Mouse (Mus musculus): ENCODE measurements around the gene Gbx1. TPM values are rescaled to one million over a fixed set of nuclear protein-coding genes. Genes with fewer than 3 reads are reported as not detected.

Gene Gbx1
- polyA plus RNA-seq, 1 experiment from 2014 or later, result 0.05 TPM

- no peak overlapping the region for H3K27ac ChIP-seq
- peaks cover 39% of the 10 kb centered on the region for H3K4me1 ChIP-seq (replicated peaks)
- peak overlapping the region; percentile 52 for H3K4me3 ChIP-seq (replicated peaks)
- whole genome bisulfite sequencing, result 73% methylated on average over 6 of the region's 6 CpGs
- H3K36me3 ChIP-seq, result peaks cover 56% of the 10 kb centered on the region
- peaks cover 32% of the 10 kb centered on the region for H3K27me3 ChIP-seq
- H3K4me2 ChIP-seq, result peak overlapping the region; percentile 89
- H3K9ac ChIP-seq (replicated peaks), result no peak overlapping the region
- H3K9me3 ChIP-seq, result no peaks in the 10 kb centered on the region
- ATAC-seq (ENCODE audit: insufficient number of reproducible peaks, insufficient read depth, low FRiP score, low TSS enrichment, low read depth), result no peak
Observed at GRCm38 (mm10) chr5:24475476-24476241, 51.3 kb downstream of the Gbx1 start.

- peak overlapping the region; percentile 73; the same call in 1 of the 2 replicates for H3K27ac ChIP-seq
- WGBS, result 2% methylated on average over 58 of the region's 67 CpGs
- H3K36me3 ChIP-seq, result peaks cover 47% of the 10 kb centered on the region
Observed at GRCm38 (mm10) chr5:24474723-24475261, 52.2 kb downstream of the Gbx1 start.

GRCm38 (mm10) chr5:24474025-24474722, 52.8 kb downstream of the Gbx1 start:
- H3K4me2 ChIP-seq, result peak overlapping the region; percentile 89
- peak overlapping the region; percentile 52 for H3K4me3 ChIP-seq (replicated peaks)
- H3K27me3 ChIP-seq, result peaks cover 32% of the 10 kb centered on the region
- H3K27ac ChIP-seq, result peak overlapping the region; percentile 73
- under 1% methylated on average over 76 of the region's 77 CpGs for WGBS
- H3K9me3 ChIP-seq, result no peaks in the 10 kb centered on the region
- peaks cover 39% of the 10 kb centered on the region for H3K4me1 ChIP-seq (replicated peaks)
- ATAC-seq (ENCODE audit: insufficient number of reproducible peaks, insufficient read depth, low FRiP score, low TSS enrichment, low read depth), result no peak
- peaks cover 41% of the 10 kb centered on the region for H3K36me3 ChIP-seq
- H3K9ac ChIP-seq (replicated peaks), result peak overlapping the region; percentile 73

More at GRCm38 (mm10) chr5:24474723-24475261, 52.2 kb downstream of the Gbx1 start:
- Histone ChIP-seq H3K4me1 (replicated peaks) (peaks cover 39% of the 10 kb centered on the region), H3K4me2 (peak overlapping the region; percentile 89), H3K9me3 (no peaks in the 10 kb centered on the region), H3K27me3 (peaks cover 32% of the 10 kb centered on the region), H3K4me3 (replicated peaks) (peak overlapping the region; percentile 52), H3K9ac (replicated peaks) (peak overlapping the region; percentile 73)
- no peak for ATAC-seq (ENCODE audit: insufficient number of reproducible peaks, insufficient read depth, low FRiP score, low TSS enrichment, low read depth)

GRCm38 (mm10) chr5:24472884-24473619, 54.0 kb downstream of the Gbx1 start:
- peak overlapping the region; percentile 89 for H3K4me2 ChIP-seq
- no peaks in the 10 kb centered on the region for H3K9me3 ChIP-seq
- ATAC-seq (ENCODE audit: insufficient number of reproducible peaks, insufficient read depth, low FRiP score, low TSS enrichment, low read depth), result 0 out of 2 replicates have a peak, but pooled peaks have one; percentile 5
- 0 out of 2 replicates have a peak overlapping the region, but pooled peaks have one; percentile 18 for H3K9ac ChIP-seq (replicated peaks)
- H3K27ac ChIP-seq, result peak overlapping the region; percentile 51
- peaks cover 39% of the 10 kb centered on the region for H3K4me1 ChIP-seq (replicated peaks)
- H3K4me3 ChIP-seq (replicated peaks), result 0 out of 2 replicates have a peak overlapping the region, but pooled peaks have one; percentile 11
- H3K36me3 ChIP-seq, result peaks cover 30% of the 10 kb centered on the region
- H3K27me3 ChIP-seq, result peaks cover 32% of the 10 kb centered on the region
- WGBS, result 10% methylated on average over 7 of the region's 7 CpGs

GRCm38 (mm10) chr5:24470600-24470999, 56.4 kb downstream of the Gbx1 start:
- peaks cover 31% of the 10 kb centered on the region for H3K27me3 ChIP-seq
- H3K9me3 ChIP-seq, result no peaks in the 10 kb centered on the region
- no peak for ATAC-seq (ENCODE audit: insufficient number of reproducible peaks, insufficient read depth, low FRiP score, low TSS enrichment, low read depth)
- WGBS, result 15% methylated on average over 5 of the region's 5 CpGs
- no peak overlapping the region for H3K9ac ChIP-seq (replicated peaks)
- H3K4me2 ChIP-seq, result no peak overlapping the region
- H3K4me3 ChIP-seq (replicated peaks), result no peak overlapping the region
- H3K4me1 ChIP-seq (replicated peaks), result peaks cover 47% of the 10 kb centered on the region
- peaks cover 9% of the 10 kb centered on the region; the same call in 1 of the 2 replicates for H3K36me3 ChIP-seq
- H3K27ac ChIP-seq, result no peak overlapping the region

GRCm38 (mm10) chr5:24466762-24467161, 60.2 kb downstream of the Gbx1 start:
- WGBS, result 75% methylated on average over 12 of the region's 12 CpGs
- Histone ChIP-seq H3K9me3 (no peaks in the 10 kb centered on the region), H3K9ac (replicated peaks) (no peak overlapping the region), H3K36me3 (peaks cover 8% of the 10 kb centered on the region), H3K4me2 (no peak overlapping the region), H3K4me3 (replicated peaks) (no peak overlapping the region), H3K27me3 (no peaks in the 10 kb centered on the region), H3K27ac (no peak overlapping the region), H3K4me1 (replicated peaks) (peaks cover 9% of the 10 kb centered on the region; the same call in 1 of the 2 replicates)
- no peak for ATAC-seq (ENCODE audit: insufficient number of reproducible peaks, insufficient read depth, low FRiP score, low TSS enrichment, low read depth)

- ATAC-seq (ENCODE audit: insufficient number of reproducible peaks, insufficient read depth, low FRiP score, low TSS enrichment, low read depth), result no peak
- Histone ChIP-seq H3K36me3 (peaks cover 45% of the 10 kb centered on the region), H3K4me2 (peak overlapping the region; percentile 99; the same call in 1 of the 2 replicates), H3K4me1 (replicated peaks) (peaks cover 45% of the 10 kb centered on the region), H3K27me3 (no peaks in the 10 kb centered on the region), H3K4me3 (replicated peaks) (no peak overlapping the region), H3K27ac (peak overlapping the region; percentile 42), H3K9me3 (no peaks in the 10 kb centered on the region), H3K9ac (replicated peaks) (peak overlapping the region; percentile 14)
- 78% methylated on average over 7 of the region's 7 CpGs for WGBS
Observed at GRCm38 (mm10) chr5:24455613-24456012, 71.4 kb downstream of the Gbx1 start.

- peak overlapping the region; percentile 42; the same call in 1 of the 2 replicates for H3K27ac ChIP-seq
- ATAC-seq (ENCODE audit: insufficient number of reproducible peaks, insufficient read depth, low FRiP score, low TSS enrichment, low read depth), result no peak
- H3K36me3 ChIP-seq, result peaks cover 41% of the 10 kb centered on the region
- H3K4me3 ChIP-seq (replicated peaks), result no peak overlapping the region
- peak overlapping the region; percentile 99 for H3K4me2 ChIP-seq
- peak overlapping the region; percentile 14; the same call in 1 of the 2 replicates for H3K9ac ChIP-seq (replicated peaks)
- H3K9me3 ChIP-seq, result no peaks in the 10 kb centered on the region
- H3K4me1 ChIP-seq (replicated peaks), result peaks cover 45% of the 10 kb centered on the region
- no peaks in the 10 kb centered on the region for H3K27me3 ChIP-seq
- 73% methylated on average over 3 of the region's 3 CpGs for WGBS
Observed at GRCm38 (mm10) chr5:24455076-24455475, 71.9 kb downstream of the Gbx1 start.

GRCm38 (mm10) chr5:24453985-24454303, 73.1 kb downstream of the Gbx1 start:
- H3K9ac ChIP-seq (replicated peaks), result peak overlapping the region; percentile 97; the same call in 1 of the 2 replicates
- ATAC-seq (ENCODE audit: insufficient number of reproducible peaks, insufficient read depth, low FRiP score, low TSS enrichment, low read depth), result no peak

GRCm38 (mm10) chr5:24453283-24453984, 73.6 kb downstream of the Gbx1 start:
- no peak; the same call in 1 of the 2 replicates for ATAC-seq (ENCODE audit: insufficient number of reproducible peaks, insufficient read depth, low FRiP score, low TSS enrichment, low read depth)
- Histone ChIP-seq H3K4me1 (replicated peaks) (peaks cover 45% of the 10 kb centered on the region), H3K9ac (replicated peaks) (peak overlapping the region; percentile 97), H3K36me3 (peaks cover 30% of the 10 kb centered on the region; the same call in 1 of the 2 replicates), H3K4me3 (replicated peaks) (peak overlapping the region; percentile 94), H3K27me3 (no peaks in the 10 kb centered on the region), H3K27ac (peak overlapping the region; percentile 93; the same call in 1 of the 2 replicates), H3K4me2 (peak overlapping the region; percentile 99), H3K9me3 (no peaks in the 10 kb centered on the region)
- WGBS, result 8% methylated on average over 5 of the region's 5 CpGs

More at GRCm38 (mm10) chr5:24453985-24454303, 73.1 kb downstream of the Gbx1 start:
- H3K4me2 ChIP-seq, result peak overlapping the region; percentile 99
- H3K9me3 ChIP-seq, result no peaks in the 10 kb centered on the region
- H3K27ac ChIP-seq, result no peak overlapping the region
- no peaks in the 10 kb centered on the region for H3K27me3 ChIP-seq
- H3K36me3 ChIP-seq, result peaks cover 35% of the 10 kb centered on the region; the same call in 1 of the 2 replicates
- peak overlapping the region; percentile 94 for H3K4me3 ChIP-seq (replicated peaks)
- WGBS, result 8% methylated on average over 2 of the region's 2 CpGs
- H3K4me1 ChIP-seq (replicated peaks), result peaks cover 45% of the 10 kb centered on the region

All from limb, embryonic 12.5 days (tissue).